Mouse (Mus musculus): ENCODE measurements at regions not wholly inside any gene's neighbourhood (a gene's known extent, or its start where the extent isn't known, plus 50 kb on each side); places are given as distances from the start of the nearest gene placed in this dataset.

GRCm38 (mm10) chr4:152953237-152953974, 475.7 kb upstream of the Kcnab2 start:
- DNase-seq (ENCODE audit: extremely low spot score in 1 of 2, low spot score in 1 of 2): peak in 1 of 2 experiments; percentile 10

GRCm38 (mm10) chr4:152948956-152949355, 471.3 kb upstream of the Kcnab2 start:
- DNase-seq (ENCODE audit: extremely low spot score in 1 of 2, low spot score in 1 of 2): no peak

- no peak for DNase-seq (ENCODE audit: extremely low spot score in 1 of 2, low spot score in 1 of 2)
Observed at GRCm38 (mm10) chr4:152941159-152941558, 463.5 kb upstream of the Kcnab2 start.

- DNase-seq (ENCODE audit: extremely low spot score in 1 of 2, low spot score in 1 of 2): no peak
Observed at GRCm38 (mm10) chr4:152936614-152937013, 458.9 kb upstream of the Kcnab2 start.

GRCm38 (mm10) chr4:152935484-152935883, 457.8 kb upstream of the Kcnab2 start:
- no peak for DNase-seq (ENCODE audit: extremely low spot score in 1 of 2, low spot score in 1 of 2)

- no peak for DNase-seq (ENCODE audit: extremely low spot score in 1 of 2, low spot score in 1 of 2)
Observed at GRCm38 (mm10) chr4:152928422-152928985, 450.8 kb upstream of the Kcnab2 start.

GRCm38 (mm10) chr4:152920261-152920660, 442.6 kb upstream of the Kcnab2 start:
- DNase-seq (ENCODE audit: extremely low spot score in 1 of 2, low spot score in 1 of 2): no peak

- DNase-seq (ENCODE audit: extremely low spot score in 1 of 2, low spot score in 1 of 2): no peak
Observed at GRCm38 (mm10) chr4:152919851-152920250, 442.2 kb upstream of the Kcnab2 start.

- DNase-seq (ENCODE audit: extremely low spot score in 1 of 2, low spot score in 1 of 2): no peak
Observed at GRCm38 (mm10) chr4:152916576-152916975, 438.9 kb upstream of the Kcnab2 start.

GRCm38 (mm10) chr4:152913497-152913896, 435.8 kb upstream of the Kcnab2 start:
- DNase-seq (ENCODE audit: extremely low spot score in 1 of 2, low spot score in 1 of 2): no peak

- no peak for DNase-seq (ENCODE audit: extremely low spot score in 1 of 2, low spot score in 1 of 2)
Observed at GRCm38 (mm10) chr4:152912846-152913245, 435.2 kb upstream of the Kcnab2 start.

- DNase-seq (ENCODE audit: extremely low spot score in 1 of 2, low spot score in 1 of 2): peak; percentile 20 to 41
Observed at GRCm38 (mm10) chr4:152908235-152908634, 430.6 kb upstream of the Kcnab2 start.

GRCm38 (mm10) chr4:152902851-152903250, 425.2 kb upstream of the Kcnab2 start:
- no peak for DNase-seq (ENCODE audit: extremely low spot score in 1 of 2, low spot score in 1 of 2)

GRCm38 (mm10) chr4:152900049-152900448, 422.4 kb upstream of the Kcnab2 start:
- no peak for DNase-seq (ENCODE audit: extremely low spot score in 1 of 2, low spot score in 1 of 2)

GRCm38 (mm10) chr4:152895076-152895475, 417.4 kb upstream of the Kcnab2 start:
- DNase-seq (ENCODE audit: extremely low spot score in 1 of 2, low spot score in 1 of 2): peak in 1 of 2 experiments; percentile 9

GRCm38 (mm10) chr4:152892997-152893396, 415.3 kb upstream of the Kcnab2 start:
- DNase-seq (ENCODE audit: extremely low spot score in 1 of 2, low spot score in 1 of 2): no peak

GRCm38 (mm10) chr4:152889211-152889610, 411.5 kb upstream of the Kcnab2 start:
- no peak for DNase-seq (ENCODE audit: extremely low spot score in 1 of 2, low spot score in 1 of 2)

- DNase-seq (ENCODE audit: extremely low spot score in 1 of 2, low spot score in 1 of 2): no peak
Observed at GRCm38 (mm10) chr4:152888306-152888705, 410.6 kb upstream of the Kcnab2 start.

- no peak for DNase-seq (ENCODE audit: extremely low spot score in 1 of 2, low spot score in 1 of 2)
Observed at GRCm38 (mm10) chr4:152886773-152887172, 409.1 kb upstream of the Kcnab2 start.

GRCm38 (mm10) chr4:152881433-152881930, 403.8 kb upstream of the Kcnab2 start:
- no peak for DNase-seq (ENCODE audit: extremely low spot score in 1 of 2, low spot score in 1 of 2)

- no peak for DNase-seq (ENCODE audit: extremely low spot score in 1 of 2, low spot score in 1 of 2)
Observed at GRCm38 (mm10) chr4:152880368-152880767, 402.7 kb upstream of the Kcnab2 start.

- DNase-seq (ENCODE audit: extremely low spot score in 1 of 2, low spot score in 1 of 2): no peak
Observed at GRCm38 (mm10) chr4:152878941-152879340, 401.3 kb upstream of the Kcnab2 start.
